Mouse (Mus musculus) megakaryocyte, embryonic 14.5 days (primary cell): ENCODE results near the gene Med11. TPM values are rescaled to one million over a fixed set of nuclear protein-coding genes. Genes with fewer than 3 reads are reported as not detected.
"Not testable (repeated sequence)": the region's sequence is repeated elsewhere in the genome, so short reads cannot be mapped to it uniquely, and the experiment has no call there.

ENCODE experiments used
- H3K27me3 ChIP-seq: replicated peaks from 2 replicates; pipeline ENCODE3; 2012; ENCODE audit warnings: inconsistent platforms
- H3K36me3 ChIP-seq: replicated peaks from 2 replicates; pipeline ENCODE3; 2012; ENCODE audit warnings: low read length, inconsistent platforms, mixed read lengths
- H3K4me1 ChIP-seq: 2 replicates; pipeline ENCODE4 v1.6.1; 2012; ENCODE audit warnings: inconsistent platforms
- H3K4me3 ChIP-seq: replicated peaks from 2 replicates; pipeline ENCODE3; 2012; ENCODE audit warnings: moderate library complexity, mild to moderate bottlenecking, inconsistent platforms
- H3K9me3 ChIP-seq: 2 replicates; pipeline ENCODE4 v1.6.1; 2012; ENCODE audit warnings: inconsistent platforms
- FLI1 ChIP-seq: IDR thresholded peaks from 2 replicates; pipeline ENCODE4 v1.6.1; 2012; ENCODE audit warnings: low read length, inconsistent platforms, mixed read lengths
- GATA1 ChIP-seq: IDR thresholded peaks from 3 replicates; pipeline ENCODE4 v1.6.1; 2012; ENCODE audit warnings: mixed read lengths, low read length, inconsistent platforms, borderline replicate concordance
- polyA plus RNA-seq: library from polyadenylated mRNA; stranded (reverse); fragments of >175 nt; gene quantifications from 2 replicates; pipeline ENCODE4 v1.2.3, GENCODE M21; 2012; ENCODE audit warnings: low replicate concordance; ENCODE audit not compliant: insufficient read depth

The Med11 gene
- 47.7 and 52.0 TPM in 2 replicates for polyA plus RNA-seq

DNA sequence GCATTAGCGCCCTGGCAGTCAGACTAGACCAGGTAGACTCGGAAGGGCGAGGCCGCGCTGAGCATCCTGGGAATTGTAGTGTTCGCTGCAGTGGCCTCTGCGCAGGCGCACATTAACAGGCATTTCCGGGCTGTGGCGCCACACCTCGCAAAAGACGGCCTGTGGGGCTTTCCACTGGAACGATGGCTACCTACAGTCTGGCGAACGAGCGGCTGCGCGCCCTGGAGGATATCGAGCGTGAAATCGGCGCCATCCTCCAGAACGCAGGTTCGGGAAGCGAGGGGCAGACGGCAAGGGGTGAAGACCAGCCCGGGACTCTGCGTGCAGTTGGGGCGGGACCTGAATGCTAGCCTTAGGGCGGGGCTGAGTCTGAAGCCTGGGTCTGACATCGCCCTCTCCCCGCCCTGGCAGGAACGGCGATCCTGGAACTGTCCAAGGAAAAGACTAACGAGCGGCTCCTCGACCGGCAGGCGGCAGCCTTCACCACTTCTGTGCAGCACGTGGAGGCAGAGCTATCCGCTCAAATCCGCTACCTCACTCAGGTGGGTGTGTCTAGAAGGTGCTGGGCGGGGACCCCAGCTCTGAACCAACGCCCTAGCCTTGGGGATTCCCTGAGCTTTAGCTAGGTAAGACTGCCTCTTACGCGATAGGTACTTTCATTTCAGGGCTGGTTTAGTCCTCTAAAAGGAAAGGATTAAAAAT is at the start of gene Med11:
Med11 (plus strand) TSS at position 123 of the 702 bp plus-strand sequence.
- Histone ChIP-seq H3K4me3 (peak within 1 kb of the TSS; percentile 93), H3K9me3 (no peaks in the 10 kb centered on the region), H3K27me3 (no peaks in the 10 kb centered on the region), H3K36me3 (peaks cover 22% of the 10 kb centered on the region), H3K4me1 (peaks cover 58% of the 10 kb centered on the region)
- TF ChIP-seq FLI1 (no peak), GATA1 (no peak)

DNA sequence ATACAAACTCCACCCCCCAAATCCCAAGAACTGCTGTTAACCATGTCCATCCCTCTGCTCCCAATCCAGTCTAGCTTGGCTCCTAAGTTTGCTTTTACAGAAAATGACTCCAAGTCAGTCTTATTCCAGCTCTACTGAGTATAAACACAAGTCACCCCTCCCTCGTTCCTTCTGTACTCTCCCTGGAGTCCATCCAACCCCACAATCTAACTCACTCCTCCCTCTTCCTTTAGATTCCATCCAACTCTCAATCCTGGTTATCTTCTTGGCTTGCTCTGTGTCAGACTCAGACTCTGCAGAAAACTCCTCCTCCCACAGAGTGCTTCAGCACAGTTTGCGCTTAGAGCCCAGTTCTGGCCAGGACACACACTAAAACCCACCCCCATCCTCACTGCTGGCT is 48.1 kb upstream of the Med11 start:
- Histone ChIP-seq H3K4me3 (no peak overlapping the region), H3K9me3 (no peaks in the 10 kb centered on the region), H3K36me3 (peaks cover 86% of the 10 kb centered on the region), H3K4me1 (peaks cover 28% of the 10 kb centered on the region), H3K27me3 (no peaks in the 10 kb centered on the region)
- no peak for TF ChIP-seq FLI1
- no peak for TF ChIP-seq GATA1

DNA sequence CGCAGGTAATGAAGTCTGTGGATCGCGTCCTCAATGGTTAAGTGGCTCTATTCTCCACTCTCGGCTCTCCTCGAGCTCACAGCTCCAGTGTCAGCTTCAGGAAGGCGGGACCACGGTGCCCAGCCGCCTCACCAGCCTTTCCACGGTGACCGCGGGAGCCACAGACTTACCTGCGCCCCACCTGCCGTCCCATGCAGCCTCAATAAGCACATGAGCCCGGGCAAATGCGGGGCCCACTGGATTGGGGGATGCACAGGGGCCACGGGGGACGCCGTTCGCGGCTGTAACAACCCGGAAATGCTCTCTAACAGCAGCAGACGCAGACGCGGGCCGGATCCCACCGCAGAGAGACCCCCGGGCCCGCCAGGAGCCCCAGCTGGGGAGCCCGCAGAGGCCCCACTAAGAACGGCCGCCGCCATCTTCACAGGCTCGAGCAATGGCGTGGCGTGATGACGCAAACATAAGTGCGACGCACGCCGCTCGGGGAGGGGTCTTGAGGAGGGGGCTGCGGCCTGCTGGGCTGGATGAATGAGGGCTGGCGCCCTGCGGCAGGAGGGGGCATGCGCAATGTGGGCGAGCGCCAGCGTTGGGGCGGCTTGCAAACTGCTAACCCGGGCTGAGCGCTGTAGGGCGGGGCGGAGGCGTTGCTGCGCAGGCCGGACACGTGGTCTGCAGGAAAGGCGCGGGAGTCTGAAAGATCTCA is 42.0 kb upstream of the Med11 start, which contains the start of gene Pelp1:
Pelp1 (minus strand) TSS at position 438 of the 703 bp plus-strand sequence.
- Histone ChIP-seq H3K9me3 (no peaks in the 10 kb centered on the region), H3K4me3 (peak within 1 kb of the TSS; percentile 97), H3K4me1 (peaks cover 54% of the 10 kb centered on the region), H3K27me3 (peaks cover under 1% of the 10 kb centered on the region), H3K36me3 (peaks cover 26% of the 10 kb centered on the region)
- peak; percentile 28; the same call in 1 of the 2 replicates for TF ChIP-seq FLI1
- no peak for TF ChIP-seq GATA1

DNA sequence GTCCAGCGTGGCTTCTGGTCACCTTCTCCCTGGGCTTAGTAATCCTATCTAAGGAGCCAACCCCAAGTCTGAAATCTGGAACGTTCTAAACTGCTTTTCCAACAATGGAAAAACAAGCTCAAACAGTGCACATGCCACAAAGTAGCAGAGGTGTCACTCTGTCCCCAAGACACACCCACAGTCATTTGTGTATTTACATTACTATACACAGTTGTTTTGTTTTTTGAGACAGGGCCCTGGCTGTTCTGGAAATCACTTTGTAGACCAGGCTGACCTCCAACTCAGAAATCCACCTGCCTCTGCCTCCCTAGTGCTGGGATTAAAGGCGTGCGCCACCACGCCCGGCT is 41.4 kb upstream of the Med11 start:
- peaks cover 2% of the 10 kb centered on the region for H3K27me3 ChIP-seq
- H3K4me1 ChIP-seq = peaks cover 58% of the 10 kb centered on the region
- H3K36me3 ChIP-seq = peaks cover 21% of the 10 kb centered on the region
- peak overlapping the region; percentile 97 for H3K4me3 ChIP-seq
- no peak for TF ChIP-seq FLI1
- TF ChIP-seq GATA1 = no peak
- H3K9me3 ChIP-seq = no peaks in the 10 kb centered on the region

DNA sequence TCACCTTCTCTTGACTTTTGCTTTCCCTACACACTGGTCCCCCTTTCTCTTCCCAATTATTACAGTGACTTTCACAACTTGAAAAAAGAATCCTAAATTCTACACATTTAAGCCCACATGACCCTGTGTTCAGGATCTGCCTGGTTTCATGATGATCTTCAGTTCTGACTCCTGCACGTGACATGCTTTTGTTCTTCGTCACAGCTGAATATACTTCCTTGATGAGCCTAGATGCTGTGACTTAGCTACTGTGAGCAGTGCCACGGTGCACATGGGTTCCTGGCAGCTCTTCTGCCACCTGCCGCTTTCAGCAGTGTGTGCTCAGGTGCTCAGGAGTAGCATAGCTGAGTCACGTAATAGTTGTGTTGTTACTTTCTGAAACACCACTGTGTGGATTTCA is 39.1 kb upstream of the Med11 start:
- peaks cover 2% of the 10 kb centered on the region for H3K27me3 ChIP-seq
- no peak for TF ChIP-seq FLI1
- no peak for TF ChIP-seq GATA1
- H3K4me1 ChIP-seq = peaks cover 51% of the 10 kb centered on the region
- H3K9me3 ChIP-seq = no peaks in the 10 kb centered on the region
- no peak overlapping the region for H3K4me3 ChIP-seq
- peaks cover under 1% of the 10 kb centered on the region for H3K36me3 ChIP-seq

DNA sequence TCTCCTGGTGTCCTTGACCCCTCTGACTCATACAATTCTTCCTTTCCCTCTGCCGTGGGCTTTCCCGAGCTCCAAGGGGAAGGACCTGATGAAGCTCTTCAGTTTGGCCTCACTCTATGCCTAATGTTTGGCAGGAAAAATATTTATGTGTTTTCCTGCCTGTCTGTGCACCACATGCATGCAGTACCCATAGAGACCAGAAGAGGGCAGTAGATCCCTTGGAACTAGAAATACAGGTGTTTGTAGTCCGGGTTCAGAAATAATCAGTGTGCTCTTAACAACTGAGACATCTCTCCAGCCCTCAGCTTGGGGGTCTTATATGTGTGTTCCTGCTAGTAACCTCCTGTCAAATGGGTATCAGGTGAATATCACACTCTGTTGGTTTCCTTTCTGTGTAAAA is 37.8 kb upstream of the Med11 start:
- H3K9me3 ChIP-seq = no peaks in the 10 kb centered on the region

DNA sequence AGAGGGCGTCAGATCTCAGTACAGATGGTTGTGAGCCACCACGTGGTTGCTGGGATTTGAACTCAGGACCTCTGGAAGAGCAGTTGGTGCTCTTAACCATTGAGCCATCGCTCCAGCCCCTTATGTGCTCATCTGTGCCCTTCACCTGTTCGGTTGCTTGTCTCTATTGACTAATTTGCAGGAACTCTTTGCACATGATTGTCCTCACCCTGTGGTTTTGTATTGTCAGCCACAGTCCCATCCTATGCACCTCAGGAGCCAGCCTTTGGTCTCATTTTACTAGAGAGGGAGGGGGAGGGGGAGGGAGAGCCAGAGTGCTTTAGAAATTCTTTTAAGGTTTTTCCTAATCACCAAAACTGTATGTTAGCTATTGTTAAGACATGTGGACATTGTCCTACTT is 33.5 kb upstream of the Med11 start:
- Histone ChIP-seq H3K27me3 (peaks cover 2% of the 10 kb centered on the region), H3K4me3 (no peak overlapping the region), H3K4me1 (peaks cover 23% of the 10 kb centered on the region), H3K9me3 (no peaks in the 10 kb centered on the region), H3K36me3 (no peaks in the 10 kb centered on the region)
- TF ChIP-seq GATA1 = no peak
- no peak for TF ChIP-seq FLI1

More for the DNA sequence above, 37.8 kb upstream of the Med11 start:
- no peak for TF ChIP-seq FLI1
- no peak for TF ChIP-seq GATA1
- peak overlapping the region; percentile 21 for H3K4me3 ChIP-seq
- H3K27me3 ChIP-seq = peaks cover 2% of the 10 kb centered on the region
- H3K4me1 ChIP-seq = peaks cover 41% of the 10 kb centered on the region
- H3K36me3 ChIP-seq = no peaks in the 10 kb centered on the region

DNA sequence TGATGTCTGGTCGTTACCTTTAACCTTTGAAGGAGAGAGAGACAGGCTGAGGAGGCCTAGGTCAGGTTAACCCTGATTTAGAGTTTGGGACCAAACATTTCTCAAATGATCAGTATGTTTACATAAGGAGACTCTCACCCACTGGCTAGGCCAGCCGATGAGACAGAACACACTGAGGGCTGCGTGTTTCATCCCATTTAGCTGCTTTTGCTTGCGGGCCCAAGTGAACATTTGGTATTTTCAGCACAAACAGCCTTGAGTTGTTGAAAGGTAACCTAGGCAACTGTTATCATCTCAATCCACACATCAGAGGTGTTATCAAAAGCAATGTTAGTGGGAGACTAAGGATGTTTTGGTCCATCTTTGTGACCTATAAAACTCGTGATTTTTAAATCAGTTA is 32.2 kb upstream of the Med11 start:
- TF ChIP-seq FLI1 (no peak), GATA1 (no peak)
- H3K4me1 ChIP-seq = peaks cover 21% of the 10 kb centered on the region

DNA sequence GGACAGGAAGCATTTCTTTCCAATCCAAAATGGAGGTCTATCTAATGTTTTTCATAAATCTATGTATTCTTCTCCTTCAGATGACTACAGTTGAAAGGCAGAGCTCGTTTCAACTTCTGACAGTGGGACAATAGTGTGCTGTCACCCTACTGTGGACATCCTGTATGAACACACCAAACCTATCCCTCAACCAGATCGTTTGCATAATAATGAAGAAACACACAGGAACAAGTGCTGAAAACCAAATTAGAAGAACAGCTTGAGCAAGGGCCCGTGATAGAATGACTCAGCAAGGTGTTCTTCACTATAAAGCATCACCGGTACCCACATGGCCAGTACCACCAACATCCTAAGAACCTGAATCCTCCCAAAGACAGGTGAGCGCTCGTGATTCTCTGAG is 25.1 kb upstream of the Med11 start:
- H3K4me3 ChIP-seq, H3K36me3 ChIP-seq, H3K9me3 ChIP-seq, H3K27me3 ChIP-seq: not testable (repeated sequence)
- peaks cover 11% of the 10 kb centered on the region for H3K4me1 ChIP-seq

More for the DNA sequence above, 32.2 kb upstream of the Med11 start:
- no peaks in the 10 kb centered on the region for H3K9me3 ChIP-seq
- H3K36me3 ChIP-seq = no peaks in the 10 kb centered on the region
- H3K4me3 ChIP-seq = no peak overlapping the region
- H3K27me3 ChIP-seq = peaks cover 2% of the 10 kb centered on the region

DNA sequence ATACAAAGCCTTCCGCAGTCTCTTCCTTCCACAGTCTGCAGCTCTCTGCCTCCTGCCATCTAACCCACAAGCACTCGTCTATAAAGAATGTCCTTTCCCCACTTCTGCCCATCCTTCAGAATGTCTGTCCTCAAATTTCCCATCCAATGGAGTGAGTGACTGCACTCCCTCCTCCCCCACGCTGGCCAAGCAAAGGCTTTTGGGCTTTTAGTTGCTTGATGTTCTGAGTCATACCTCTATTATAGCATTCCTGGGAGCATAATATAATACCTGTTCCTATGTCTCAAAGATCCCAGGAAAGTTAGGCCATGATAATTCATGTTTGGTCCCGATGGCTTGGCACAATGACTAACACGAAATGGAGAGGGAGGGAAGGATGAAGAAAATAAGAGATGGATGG is 20.1 kb upstream of the Med11 start:
- H3K27me3 ChIP-seq = no peaks in the 10 kb centered on the region
- no peak for TF ChIP-seq FLI1
- H3K36me3 ChIP-seq = peaks cover 26% of the 10 kb centered on the region
- H3K4me3 ChIP-seq = peak overlapping the region; percentile 92
- H3K4me1 ChIP-seq = peaks cover 49% of the 10 kb centered on the region
- no peaks in the 10 kb centered on the region for H3K9me3 ChIP-seq
